Mouse (Mus musculus) neural tube, embryonic 13.5 days (tissue): ENCODE data around the gene Pknox1. TPM values are rescaled to one million over a fixed set of nuclear protein-coding genes. Genes with fewer than 3 reads are reported as not detected.
"Not testable (repeated sequence)": the region's sequence is repeated elsewhere in the genome, so short reads cannot be mapped to it uniquely, and the experiment has no call there.

ENCODE experiments used
- ATAC-seq: fragments of 200-750 bp; cut with Nextera tagmentation; 2 replicates; pipeline ENCODE4 v1.8.0; 2017; ENCODE audit warnings: low read depth, mild to moderate bottlenecking, moderate TSS enrichment, moderate library complexity
- H3K27ac ChIP-seq: fragments of 300-500 bp; sonication (generic); replicated peaks from 2 replicates; pipeline ENCODE4 v1.5.1; 2015; ENCODE audit warnings: moderate library complexity, mild to moderate bottlenecking, inconsistent platforms
- H3K27me3 ChIP-seq: fragments of 300-500 bp; sonication (generic); 2 replicates; pipeline ENCODE4 v1.6.1; 2015; ENCODE audit warnings: mild to moderate bottlenecking, inconsistent platforms
- H3K36me3 ChIP-seq: fragments of 300-500 bp; sonication (generic); 2 replicates; pipeline ENCODE4 v1.6.1; 2015; ENCODE audit warnings: mild to moderate bottlenecking, inconsistent platforms
- H3K4me1 ChIP-seq: fragments of 300-500 bp; sonication (generic); replicated peaks from 2 replicates; pipeline ENCODE4 v1.6.1; 2015; ENCODE audit warnings: inconsistent platforms
- H3K4me2 ChIP-seq: fragments of 300-500 bp; sonication (generic); 2 replicates; pipeline ENCODE4 v1.6.1; 2015; ENCODE audit warnings: inconsistent platforms, mild to moderate bottlenecking, moderate library complexity
- H3K4me3 ChIP-seq: fragments of 300-500 bp; sonication (generic); 2 replicates; pipeline ENCODE4 v1.5.1; 2015; ENCODE audit warnings: mild to moderate bottlenecking, inconsistent platforms
- H3K9ac ChIP-seq: fragments of 300-500 bp; sonication (generic); 2 replicates; pipeline ENCODE4 v1.6.1; 2015; ENCODE audit warnings: moderate library complexity, mild to moderate bottlenecking, inconsistent platforms
- H3K9me3 ChIP-seq: fragments of 300-500 bp; sonication (generic); 2 replicates; pipeline ENCODE4 v1.6.1; 2016; ENCODE audit warnings: inconsistent platforms
- WGBS: fragments of 180-500 bp; shearing (Covaris S2); methylation state at CpG from one replicate; pipeline ENCODE4 v1.1.7; 2015; 5-methylcytosine and 5-hydroxymethylcytosine counted together
- polyA plus RNA-seq: library from polyadenylated mRNA; unstranded; fragments of >200 nt; fragmentation: Nextera tagmentation; extraction: Ambion mirVana; gene quantifications from 2 replicates; pipeline ENCODE4 v1.2.1, GENCODE M21; 2015

Pknox1 gene
- 48.0 and 52.6 TPM in 2 replicates for polyA plus RNA-seq

DNA sequence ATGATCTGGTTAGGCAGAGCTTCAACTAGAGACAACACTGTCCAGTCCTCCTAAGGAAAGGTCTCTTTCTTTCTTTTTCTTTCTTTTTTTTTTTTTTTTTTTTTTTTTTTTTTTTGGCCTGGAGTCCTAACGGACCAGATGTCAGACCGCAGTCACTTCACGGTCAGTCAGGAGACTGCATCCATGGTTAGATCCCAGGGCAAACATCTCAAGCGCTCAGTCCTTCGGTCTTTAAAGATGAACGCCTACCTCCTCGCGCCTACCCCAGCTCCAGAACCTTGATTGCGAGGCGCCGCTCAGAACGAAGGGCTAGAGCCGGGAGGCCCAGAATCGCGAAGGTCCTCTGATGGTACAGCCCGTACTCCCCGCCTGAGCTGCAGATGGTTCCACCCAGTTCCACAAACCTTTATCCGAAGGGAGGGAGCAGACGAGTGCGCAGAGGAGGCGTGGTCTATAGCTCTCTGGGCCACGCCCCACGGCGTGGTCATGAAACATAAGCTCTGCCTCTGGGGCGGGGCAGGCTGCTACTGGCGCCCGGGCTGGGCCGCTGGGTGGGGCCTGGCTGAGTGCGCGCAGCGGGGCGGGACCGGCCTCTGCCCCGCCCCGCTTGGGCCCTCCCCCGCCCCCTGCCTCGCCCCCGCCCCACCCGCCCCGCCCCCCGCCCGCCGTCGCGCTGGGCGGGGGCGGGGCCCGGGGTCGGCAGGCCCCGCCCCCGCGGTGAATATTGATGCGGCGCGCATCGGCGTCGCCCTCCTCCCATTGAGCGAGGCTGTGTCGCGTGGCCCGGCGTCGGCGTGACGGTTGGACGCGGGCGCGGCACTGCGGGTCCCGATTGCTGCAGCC lies at the start of gene Pknox1:
Gene Pknox1, plus strand, starts transcription at position 720 of the 843 bp plus-strand sequence.
- no peaks in the 10 kb centered on the region for H3K36me3 ChIP-seq
- no peaks in the 10 kb centered on the region for H3K27me3 ChIP-seq
- peak within 1 kb of the TSS; percentile 91 for H3K4me2 ChIP-seq
- peak within 1 kb of the TSS; percentile 95 for H3K9ac ChIP-seq
- peak; percentile 97 for ATAC-seq
- H3K27ac ChIP-seq: peak within 1 kb of the TSS; percentile 99
- H3K9me3 ChIP-seq: no peaks in the 10 kb centered on the region
- peaks cover 43% of the 10 kb centered on the region for H3K4me1 ChIP-seq
- 0% methylated on average over 37 of the region's 72 CpGs for WGBS
- peak within 1 kb of the TSS; percentile 88 for H3K4me3 ChIP-seq

DNA sequence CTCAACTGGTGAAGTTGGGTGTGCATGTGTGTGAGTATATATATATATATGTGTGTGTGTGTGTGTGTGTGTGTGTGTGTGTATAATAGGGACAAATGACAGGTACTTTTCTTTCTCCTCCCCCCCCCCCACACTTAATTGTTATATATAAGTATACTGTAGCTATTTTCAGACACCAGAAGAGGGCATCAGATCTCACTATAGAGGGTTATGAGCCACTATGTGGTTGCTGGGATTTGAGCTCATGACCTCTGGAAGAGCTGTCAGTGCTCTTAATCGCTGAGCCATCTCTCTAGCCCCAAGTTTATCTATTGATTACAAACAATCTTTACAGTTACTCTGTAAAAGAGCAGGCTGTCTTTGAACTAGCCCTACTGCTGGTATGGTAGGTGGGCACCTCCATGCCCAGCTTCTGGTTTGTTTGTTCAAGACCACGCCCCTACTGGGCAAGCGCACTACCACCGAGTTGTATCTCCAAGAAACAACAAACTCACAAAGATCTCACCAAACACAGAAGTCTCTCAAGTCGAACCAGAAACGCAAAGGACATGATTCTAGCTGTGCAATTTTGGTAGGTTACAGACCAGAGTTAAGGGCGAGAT lies 45.1 kb upstream of the Pknox1 start:
- 0 out of 2 replicates have a peak overlapping the region, but pooled peaks have one; percentile 87 for H3K27ac ChIP-seq
- WGBS: under 1% methylated on average over 7 of the region's 7 CpGs

DNA sequence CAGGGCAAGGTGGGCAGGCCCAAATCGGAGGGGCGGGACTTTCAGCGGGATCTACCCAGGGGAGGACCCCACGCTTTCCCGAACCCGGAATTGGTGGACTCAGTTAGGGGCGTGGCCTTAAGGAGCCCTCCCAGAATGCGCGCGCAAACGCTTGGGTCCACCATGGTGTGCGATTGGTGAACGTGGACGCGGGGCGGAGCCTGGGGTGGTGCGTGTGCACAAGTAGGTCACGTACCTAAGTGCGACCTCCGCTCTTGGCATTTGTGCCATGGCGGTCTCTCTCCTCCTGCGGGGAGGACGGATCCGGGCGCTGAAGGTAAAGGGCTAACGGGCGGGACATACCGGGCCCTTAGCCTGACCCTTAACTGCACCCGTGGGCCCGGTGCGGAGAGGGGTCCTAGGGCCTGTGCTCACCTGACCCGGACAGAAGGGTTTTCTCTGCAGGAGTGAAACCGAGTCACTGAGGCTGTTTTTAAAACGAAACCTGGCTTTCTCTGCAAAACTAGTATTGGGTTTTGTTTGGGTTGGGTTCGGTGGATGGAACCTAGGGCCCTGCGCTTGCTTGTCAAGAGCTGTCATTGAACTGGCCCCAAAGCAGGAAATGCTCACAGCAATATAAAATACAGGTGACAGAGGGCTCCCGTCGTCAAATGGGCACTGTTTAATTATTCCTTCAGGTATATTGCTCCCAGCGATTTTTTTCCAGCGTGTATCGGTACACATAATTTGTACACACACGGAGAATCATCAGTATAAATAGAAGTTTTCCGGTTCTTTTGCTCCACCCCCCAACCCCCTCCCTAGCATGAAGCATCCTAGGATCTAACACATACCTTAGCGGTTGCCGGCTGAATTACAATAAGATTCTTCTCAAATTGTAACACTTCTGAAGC lies 44.3 kb upstream of the Pknox1 start, which contains the start of the genes Wdr4 and Ndufv3:
Gene Wdr4, minus strand, starts transcription at position 35 of the 893 bp plus-strand sequence.
Gene Ndufv3, plus strand, starts transcription at position 170 of the 893 bp plus-strand sequence.
- Histone ChIP-seq H3K27ac (peak within 1 kb of the TSS; percentile 87), H3K27me3 (no peaks in the 10 kb centered on the region), H3K4me3 (peak within 1 kb of the TSS; percentile 76), H3K4me2 (peak within 1 kb of the TSS; percentile 65), H3K36me3 (peaks cover 21% of the 10 kb centered on the region), H3K9me3 (no peaks in the 10 kb centered on the region), H3K9ac (peak within 1 kb of the TSS; percentile 83), H3K4me1 (peaks cover 44% of the 10 kb centered on the region)
- under 1% methylated on average over 45 of the region's 45 CpGs for WGBS
- ATAC-seq: peak; percentile 96

More for the DNA sequence above, 45.1 kb upstream of the Pknox1 start:
- H3K9ac ChIP-seq: no peak overlapping the region
- H3K36me3 ChIP-seq: peaks cover 14% of the 10 kb centered on the region
- H3K9me3 ChIP-seq: no peaks in the 10 kb centered on the region
- ATAC-seq: peak; percentile 58
- peak overlapping the region; percentile 76 for H3K4me3 ChIP-seq
- peak overlapping the region; percentile 65 for H3K4me2 ChIP-seq
- H3K27me3 ChIP-seq: no peaks in the 10 kb centered on the region
- peaks cover 50% of the 10 kb centered on the region for H3K4me1 ChIP-seq

DNA sequence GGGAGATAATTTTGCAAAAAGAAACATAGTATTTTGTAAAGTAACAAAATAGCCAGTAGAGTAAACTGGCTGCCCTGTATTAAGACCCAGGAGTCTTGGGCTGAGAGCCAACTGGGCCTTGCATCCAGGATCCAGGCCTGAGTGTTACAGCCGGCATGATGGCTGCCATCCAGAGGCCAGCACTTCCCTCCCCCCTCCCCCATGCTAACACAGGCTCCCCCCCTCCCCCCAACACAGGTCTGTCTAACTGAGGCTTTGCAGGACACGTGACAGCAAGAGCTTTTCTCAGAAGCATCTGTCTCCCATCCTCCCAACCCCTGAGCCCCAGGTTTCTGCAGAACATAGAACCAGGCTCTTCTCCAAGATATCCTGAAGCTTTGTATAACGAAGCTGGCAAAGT lies 43.6 kb upstream of the Pknox1 start:
- 20% methylated on average over 3 of the region's 3 CpGs for WGBS
- Histone ChIP-seq H3K4me2 (peak overlapping the region; percentile 65), H3K27ac (peak overlapping the region; percentile 87), H3K27me3 (no peaks in the 10 kb centered on the region), H3K4me1 (peaks cover 41% of the 10 kb centered on the region), H3K36me3 (peaks cover 23% of the 10 kb centered on the region), H3K4me3 (peak overlapping the region; percentile 76), H3K9ac (peak overlapping the region; percentile 83), H3K9me3 (no peaks in the 10 kb centered on the region)
- ATAC-seq: peak; percentile 4; the same call in 1 of the 2 replicates

DNA sequence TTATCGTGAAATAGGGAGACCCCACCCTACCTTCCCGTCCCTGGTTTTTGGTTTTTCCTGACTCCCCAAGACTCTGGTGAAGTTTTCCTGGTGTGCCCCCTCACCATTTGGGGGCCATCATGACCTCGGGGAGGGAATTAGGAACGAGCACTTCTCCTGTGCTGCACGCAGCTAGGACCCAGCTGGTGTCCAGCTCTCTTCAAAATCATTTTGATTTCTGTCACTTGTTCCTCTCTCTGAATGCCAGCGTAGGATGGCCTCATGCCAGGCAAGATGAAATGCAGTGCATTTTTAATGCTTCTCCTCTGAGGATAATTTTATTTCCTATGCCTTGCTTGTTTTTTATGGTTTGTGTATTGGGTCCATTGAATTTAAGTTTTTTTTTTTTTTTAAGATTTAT lies 42.6 kb upstream of the Pknox1 start:
- Histone ChIP-seq H3K27me3 (no peaks in the 10 kb centered on the region), H3K27ac (peak overlapping the region; percentile 87), H3K4me1 (peaks cover 41% of the 10 kb centered on the region), H3K4me2 (peak overlapping the region; percentile 65), H3K36me3 (peaks cover 27% of the 10 kb centered on the region), H3K9me3 (no peaks in the 10 kb centered on the region), H3K4me3 (no peak overlapping the region), H3K9ac (peak overlapping the region; percentile 31; the same call in 1 of the 2 replicates)
- no peak for ATAC-seq
- WGBS: 62% methylated on average over 6 of the region's 6 CpGs

DNA sequence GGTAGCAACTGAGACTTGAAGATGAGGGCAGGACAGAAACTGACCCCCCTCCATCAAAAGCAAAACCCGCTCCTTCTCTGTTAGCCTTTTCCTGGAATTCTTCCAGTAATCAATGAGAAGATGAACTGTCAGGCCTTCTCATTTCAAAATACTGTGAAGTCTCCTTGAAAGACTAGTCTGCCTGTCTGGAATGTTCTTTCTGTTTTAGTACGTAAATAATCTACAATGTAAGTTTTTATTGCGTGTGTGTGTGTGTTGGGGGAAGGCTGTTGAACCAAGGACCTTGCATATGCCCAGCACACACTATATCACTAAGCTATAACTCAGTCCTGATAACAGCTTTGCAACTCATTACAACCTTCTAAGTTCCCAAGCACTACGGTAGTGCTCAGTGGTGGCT lies 39.4 kb upstream of the Pknox1 start:
- ATAC-seq: no peak

DNA sequence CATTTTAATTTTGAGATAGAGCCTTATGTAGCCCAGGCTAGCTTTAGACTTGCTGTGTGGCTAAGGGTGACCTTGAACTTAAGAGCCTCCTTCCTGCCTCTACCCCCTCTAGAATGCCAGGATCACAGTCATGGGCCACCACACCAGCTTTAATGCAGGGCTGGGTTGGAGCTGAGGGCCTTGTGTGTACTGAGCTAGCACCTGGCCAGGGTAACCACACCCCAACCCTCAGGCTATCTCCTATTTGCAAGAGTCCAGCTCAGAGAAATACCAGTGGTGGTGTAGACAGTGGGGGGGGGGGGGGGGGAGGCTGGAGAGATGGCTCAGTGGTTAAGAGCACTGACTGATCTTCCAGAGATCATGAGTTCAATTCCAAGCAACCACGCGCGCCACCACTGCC lies 38.7 kb upstream of the Pknox1 start:
- 98% methylated on average over 3 of the region's 3 CpGs for WGBS
- Histone ChIP-seq H3K9ac (no peak overlapping the region), H3K4me2 (no peak overlapping the region), H3K36me3 (peaks cover 58% of the 10 kb centered on the region), H3K27me3 (no peaks in the 10 kb centered on the region), H3K4me3 (no peak overlapping the region), H3K9me3 (no peaks in the 10 kb centered on the region), H3K27ac (no peak overlapping the region), H3K4me1 (peaks cover 29% of the 10 kb centered on the region)
- ATAC-seq: no peak

More for the DNA sequence above, 39.4 kb upstream of the Pknox1 start:
- Histone ChIP-seq H3K27ac (no peak overlapping the region), H3K4me1 (peaks cover 35% of the 10 kb centered on the region), H3K4me3 (no peak overlapping the region), H3K27me3 (no peaks in the 10 kb centered on the region), H3K4me2 (no peak overlapping the region), H3K9me3 (no peaks in the 10 kb centered on the region), H3K36me3 (peaks cover 52% of the 10 kb centered on the region), H3K9ac (0 out of 2 replicates have a peak overlapping the region, but pooled peaks have one; percentile 35)
- WGBS: 92% methylated on average over 4 of the region's 4 CpGs

DNA sequence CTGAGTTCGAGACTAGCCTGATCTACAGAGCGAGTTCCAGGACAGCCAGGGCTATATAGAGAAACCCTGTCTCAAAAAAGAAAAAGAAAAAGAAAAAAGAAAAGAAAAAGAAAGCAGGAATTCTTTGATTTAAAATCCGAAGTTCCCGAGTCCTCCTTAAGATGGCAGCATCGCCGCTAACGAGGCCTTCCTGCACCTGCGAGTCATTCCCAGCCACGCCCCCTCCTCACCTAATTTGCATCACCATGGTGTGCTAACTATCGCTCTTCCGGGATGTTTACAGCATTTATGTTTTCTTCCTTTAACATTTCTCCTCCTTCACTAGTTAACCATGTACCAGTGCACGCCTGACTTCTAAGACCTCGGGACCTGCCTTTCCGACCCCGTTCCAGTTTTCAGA lies 35.2 kb upstream of the Pknox1 start:
- peaks cover 59% of the 10 kb centered on the region for H3K36me3 ChIP-seq
- peak overlapping the region; percentile 32; the same call in 1 of the 2 replicates for H3K4me2 ChIP-seq
- H3K9me3 ChIP-seq: no peaks in the 10 kb centered on the region
- no peak for ATAC-seq
- no peaks in the 10 kb centered on the region for H3K27me3 ChIP-seq
- H3K4me1 ChIP-seq: peaks cover 9% of the 10 kb centered on the region
- H3K27ac ChIP-seq: no peak overlapping the region
- 19% methylated on average over 15 of the region's 15 CpGs for WGBS
- no peak overlapping the region; the same call in 1 of the 2 replicates for H3K9ac ChIP-seq
- peak overlapping the region; percentile 10; the same call in 1 of the 2 replicates for H3K4me3 ChIP-seq

DNA sequence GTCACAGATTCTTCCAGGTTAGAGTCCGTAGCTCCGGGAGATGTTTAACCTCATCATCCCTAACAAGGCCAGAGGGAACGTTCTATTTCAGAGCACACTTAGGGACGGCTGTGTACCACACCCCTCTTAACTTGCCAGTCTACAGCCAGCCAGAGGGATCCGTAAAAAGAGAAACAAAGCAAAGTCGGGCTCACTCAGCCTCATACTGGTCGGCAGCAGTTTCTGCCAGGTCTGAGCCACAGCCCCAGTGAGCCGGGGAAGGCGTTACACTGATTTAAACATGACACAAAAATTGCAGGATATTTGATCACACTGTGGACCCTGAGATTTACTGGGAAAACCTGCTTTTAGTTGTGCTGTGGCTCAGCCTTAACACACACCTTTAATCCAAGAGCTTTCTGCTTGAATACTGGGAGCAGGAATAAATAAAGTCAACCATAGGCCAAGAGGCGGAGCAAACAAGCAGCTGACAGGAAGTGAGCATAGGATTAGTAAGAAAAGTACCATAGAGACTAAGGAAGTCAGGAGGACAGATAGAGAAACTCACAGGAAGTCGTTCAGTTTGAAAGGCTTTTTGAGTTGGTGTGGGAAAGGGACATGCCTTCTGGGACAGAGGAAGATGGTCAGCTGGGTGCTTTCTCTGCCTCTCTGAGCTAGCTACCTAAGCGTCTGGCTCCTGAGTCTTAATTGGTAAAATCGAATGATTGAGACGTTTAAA lies 32.9 kb upstream of the Pknox1 start:
- Histone ChIP-seq H3K9ac (no peak overlapping the region), H3K4me2 (no peak overlapping the region), H3K27ac (no peak overlapping the region), H3K27me3 (no peaks in the 10 kb centered on the region), H3K4me3 (no peak overlapping the region), H3K36me3 (peaks cover 49% of the 10 kb centered on the region), H3K4me1 (peaks cover 25% of the 10 kb centered on the region), H3K9me3 (no peaks in the 10 kb centered on the region)
- WGBS: 88% methylated on average over 14 of the region's 14 CpGs
- no peak for ATAC-seq

DNA sequence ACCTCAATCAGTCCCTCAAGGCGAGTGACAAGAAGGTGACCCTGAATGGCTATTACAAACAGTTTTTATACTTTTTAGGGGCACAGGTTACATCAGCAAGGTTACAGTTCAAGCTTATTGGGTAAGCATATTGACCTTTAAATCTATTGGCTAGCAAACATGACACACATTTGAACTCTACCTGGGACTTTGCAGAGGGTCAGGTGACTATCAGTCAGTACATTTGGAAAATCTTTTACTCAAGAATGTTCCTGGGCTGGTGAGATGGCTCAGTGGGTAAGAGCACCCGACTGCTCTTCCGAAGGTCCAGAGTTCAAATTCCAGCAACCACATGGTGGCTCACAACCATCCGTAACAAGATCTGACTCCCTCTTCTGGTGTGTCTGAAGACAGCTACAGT lies 32.2 kb upstream of the Pknox1 start:
- WGBS: 93% methylated on average over 4 of the region's 4 CpGs
- H3K4me1 ChIP-seq: peaks cover 29% of the 10 kb centered on the region
- ATAC-seq, H3K9me3 ChIP-seq, H3K9ac ChIP-seq, H3K4me3 ChIP-seq, H3K4me2 ChIP-seq, H3K27me3 ChIP-seq, H3K27ac ChIP-seq: not testable (repeated sequence)
- H3K36me3 ChIP-seq: peaks cover 42% of the 10 kb centered on the region

DNA sequence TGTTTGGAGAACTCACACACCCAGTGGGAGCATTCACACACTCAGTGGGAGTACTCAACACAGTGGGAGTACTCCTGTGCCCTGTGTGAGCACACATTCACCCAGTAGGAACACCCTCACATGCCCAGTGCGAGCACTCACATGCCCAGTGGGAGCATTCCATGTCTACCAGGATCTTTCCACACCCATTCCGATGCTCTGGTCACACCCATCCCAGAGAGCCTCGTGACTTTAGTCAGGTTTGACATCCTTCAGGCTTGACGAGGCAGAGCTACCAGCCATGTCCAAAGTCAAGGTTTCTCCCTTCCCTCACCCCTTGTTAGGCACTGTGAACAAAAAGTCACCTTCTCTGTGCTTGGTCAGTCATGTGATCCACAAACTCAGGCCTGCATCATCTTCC lies 29.2 kb upstream of the Pknox1 start:
- Histone ChIP-seq H3K27ac (peak overlapping the region; percentile 95), H3K9me3 (no peaks in the 10 kb centered on the region), H3K4me3 (no peak overlapping the region), H3K9ac (peak overlapping the region; percentile 38; the same call in 1 of the 2 replicates), H3K27me3 (no peaks in the 10 kb centered on the region), H3K36me3 (peaks cover 19% of the 10 kb centered on the region), H3K4me2 (peak overlapping the region; percentile 27), H3K4me1 (peaks cover 31% of the 10 kb centered on the region)
- peak; percentile 54 for ATAC-seq
- 74% methylated on average over 4 of the region's 4 CpGs for WGBS
